Mouse (Mus musculus): Measurements from ENCODE around the gene Arid1b.

- TF ChIP-seq MAX (IDR thresholded peaks at IDR 0.05) (no peak), CTCF (IDR thresholded peaks at IDR 0.05; ENCODE audit: control insufficient read depth, insufficient read depth, insufficient read length) (no peak), MYOG (IDR thresholded peaks at IDR 0.05; ENCODE audit: control insufficient read depth, extremely low read depth, insufficient read length) (no peak)
Observed at GRCm38 (mm10) chr17:5224932-5225331, 230.8 kb downstream of the Arid1b start.
